Mouse (Mus musculus) CH12.LX (cell line): ENCODE measurements around the gene Ptprs. TPM values are rescaled to one million over a fixed set of nuclear protein-coding genes. Genes with fewer than 3 reads are reported as not detected.

Experiments used
- DNase-seq: peaks from one replicate; pipeline ENCODE4 v3.0.0-alpha.2; 2013; ENCODE audit errors: extremely low read depth
- H3K27ac ChIP-seq: 2 replicates; pipeline ENCODE4 v1.5.1; 2012; ENCODE audit warnings: low read depth, mild to moderate bottlenecking, control low read depth, moderate library complexity; ENCODE audit not compliant: insufficient read depth
- H3K27me3 ChIP-seq: replicated peaks from 2 replicates; pipeline ENCODE3; 2012; ENCODE audit warnings: inconsistent platforms
- H3K36me3 ChIP-seq, 2 experiments: replicated peaks in 1 of 2; 2 replicates each; pipeline versions ENCODE3 to v1.6.1; 2012; ENCODE audit warnings: inconsistent platforms in 1 of 2, low read length in 1 of 2, mild to moderate bottlenecking in 1 of 2, mixed read lengths in 1 of 2, moderate library complexity in 1 of 2; ENCODE audit not compliant: control insufficient read depth in 1 of 2, insufficient read depth in 1 of 2
- H3K4me1 ChIP-seq, 2 experiments: 2 replicates each; pipeline ENCODE4 v1.6.1; 2012; ENCODE audit warnings: inconsistent platforms in 1 of 2, moderate library complexity in 1 of 2; ENCODE audit not compliant: insufficient read depth in 2 of 2, control insufficient read depth in 1 of 2
- H3K4me2 ChIP-seq: 2 replicates; pipeline ENCODE4 v1.6.1; 2012; ENCODE audit warnings: low read depth, mild to moderate bottlenecking, control low read depth; ENCODE audit not compliant: poor library complexity, insufficient read depth, severe bottlenecking
- H3K4me3 ChIP-seq, 3 experiments: fragments of 150-350 bp in 1 of 3; sonication (generic) in 1 of 3; replicated peaks in 1 of 3; 2 replicates each; pipeline versions ENCODE3 to v1.5.1; 2011 to 2012; ENCODE audit warnings: low read depth in 2 of 3, low read length in 2 of 3, mild to moderate bottlenecking in 2 of 3, moderate library complexity in 2 of 3, control low read depth in 1 of 3, improper control_type of control experiment in 1 of 3, inconsistent platforms in 1 of 3, mixed read lengths in 1 of 3; ENCODE audit not compliant: poor library complexity in 1 of 3
- H3K79me2 ChIP-seq: replicated peaks from 2 replicates; pipeline ENCODE4 v1.6.1; 2012; ENCODE audit warnings: mild to moderate bottlenecking, moderate library complexity; ENCODE audit not compliant: control insufficient read depth, poor library complexity, insufficient read depth, severe bottlenecking; ENCODE audit errors: extremely low read depth
- H3K9ac ChIP-seq: 2 replicates; pipeline ENCODE4 v1.6.1; 2012; ENCODE audit warnings: low read depth, mild to moderate bottlenecking, control low read depth, moderate library complexity; ENCODE audit not compliant: insufficient read depth
- H3K9me3 ChIP-seq: replicated peaks from 2 replicates; pipeline ENCODE3; 2012; ENCODE audit warnings: low read length, inconsistent platforms, mixed read lengths
- CHD1 ChIP-seq: IDR thresholded peaks from 2 replicates; pipeline ENCODE4 v1.6.1; 2012; ENCODE audit warnings: low read depth, low read length, improper control_type of control experiment, inconsistent platforms
- CHD2 ChIP-seq: IDR thresholded peaks from 2 replicates; pipeline ENCODE4 v1.6.1; 2011; ENCODE audit warnings: low read length, improper control_type of control experiment
- CTCF ChIP-seq, 2 experiments: IDR thresholded peaks in 1 of 2; conservative IDR thresholded peaks in 1 of 2; 2 replicates each; pipeline ENCODE4 v1.5.1; 2011 to 2012; ENCODE audit warnings: low read depth in 2 of 2, low read length in 2 of 2, improper control_type of control experiment in 1 of 2, inconsistent platforms in 1 of 2, mild to moderate bottlenecking in 1 of 2, moderate library complexity in 1 of 2
- E2F4 ChIP-seq: IDR thresholded peaks from 2 replicates; pipeline ENCODE4 v1.6.1; 2011; ENCODE audit warnings: low read depth, low read length, improper control_type of control experiment; ENCODE audit not compliant: insufficient replicate concordance
- EP300 ChIP-seq: IDR thresholded peaks from 2 replicates; pipeline ENCODE4 v1.6.1; 2011; ENCODE audit warnings: low read length, improper control_type of control experiment
- HCFC1 ChIP-seq: IDR thresholded peaks from 2 replicates; pipeline ENCODE4 v1.6.1; 2012; ENCODE audit warnings: low read depth, mild to moderate bottlenecking, inconsistent platforms, low read length, improper control_type of control experiment
- MAFK ChIP-seq: IDR thresholded peaks from 2 replicates; pipeline ENCODE4 v1.6.1; 2011; ENCODE audit warnings: low read length, improper control_type of control experiment; ENCODE audit not compliant: insufficient replicate concordance
- MAZ ChIP-seq: IDR thresholded peaks from 2 replicates; pipeline ENCODE4 v1.6.1; 2012; ENCODE audit warnings: low read depth, mild to moderate bottlenecking, inconsistent platforms, low read length, improper control_type of control experiment, moderate library complexity
- MEF2A ChIP-seq: IDR thresholded peaks from 2 replicates; pipeline ENCODE4 v1.6.1; 2014; ENCODE audit warnings: low read depth, mild to moderate bottlenecking, inconsistent platforms, low read length, improper control_type of control experiment, borderline replicate concordance
- MXI1 ChIP-seq: IDR thresholded peaks from 2 replicates; pipeline ENCODE4 v1.6.1; 2011; ENCODE audit warnings: mild to moderate bottlenecking, low read depth, low read length, improper control_type of control experiment
- NELFE ChIP-seq: IDR thresholded peaks from 2 replicates; pipeline ENCODE4 v1.6.1; 2011; ENCODE audit warnings: low read depth, low read length, improper control_type of control experiment
- PAX5 ChIP-seq: IDR thresholded peaks from 2 replicates; pipeline ENCODE4 v1.6.1; 2012; ENCODE audit warnings: low read length, inconsistent platforms, mixed read lengths
- POLR2A ChIP-seq: IDR thresholded peaks from 2 replicates; pipeline ENCODE4 v1.6.1; 2011; ENCODE audit warnings: low read depth, mild to moderate bottlenecking, improper control_type of control experiment, low read length
- SMC3 ChIP-seq: IDR thresholded peaks from 2 replicates; pipeline ENCODE4 v1.6.1; 2011; ENCODE audit warnings: low read depth, low read length, improper control_type of control experiment
- USF1 ChIP-seq: IDR thresholded peaks from 2 replicates; pipeline ENCODE4 v1.6.1; 2014; ENCODE audit warnings: low read depth, mild to moderate bottlenecking, inconsistent platforms, low read length, improper control_type of control experiment
- ZMIZ1 ChIP-seq: IDR thresholded peaks from 2 replicates; pipeline ENCODE4 v1.6.1; 2012; ENCODE audit warnings: low read depth, mild to moderate bottlenecking, inconsistent platforms, low read length, improper control_type of control experiment
- ZNF384 ChIP-seq: IDR thresholded peaks from 2 replicates; pipeline ENCODE4 v1.6.1; 2012; ENCODE audit warnings: low read depth, low read length, improper control_type of control experiment, inconsistent platforms
- dilution Hi-C: fragments of 300-500 bp; cut with MboI; formaldehyde crosslinking; loops from 2 replicates; pipeline ENCODE4 v1.14.3; 2020; ENCODE audit warnings: low sequenced_read_pairs; ENCODE audit not compliant: extremely low pct_unique_long_range_greater_than_20kb, extremely low pct_ligation_motif_present
- in situ Hi-C: fragments of 300-500 bp; cut with MboI; formaldehyde crosslinking; loops from 3 replicates; pipeline ENCODE4 v1.14.3; 2019; ENCODE audit warnings: low sequenced_read_pairs, low pct_ligation_motif_present, low pct_unique_long_range_greater_than_20kb, mixed read lengths
- polyA plus RNA-seq: library from polyadenylated mRNA; unstranded; fragments of >175 nt; gene quantifications from 2 replicates; pipeline ENCODE4 v1.2.1, GENCODE M21; 2012; ENCODE audit warnings: low read depth; ENCODE audit not compliant: insufficient read length
- total RNA-seq, 2 experiments: library from RNA; depleted of rRNA; stranded (reverse); fragments of 300-350 nt in 1 of 2; fragments of >200 nt in 1 of 2; gene quantifications; 2 replicates each; pipeline ENCODE4 v1.2.3; 2012 to 2014

Ptprs gene
- total and polyA plus RNA-seq, 3 experiments: 11.3 to 41.1 (median 27.0) TPM

GRCm38 (mm10) chr17:56472733-56473610, 3.3 kb downstream of the Ptprs start:
- Histone ChIP-seq H3K4me2 (no peak overlapping the region), H3K4me3 (no peak overlapping the region), H3K4me1 (peaks cover 6 to 24% of the 10 kb centered on the region in 2 experiments), H3K27me3 (peaks cover 8% of the 10 kb centered on the region), H3K36me3 (peaks cover 0 to 29% of the 10 kb centered on the region in 2 experiments), H3K9me3 (peaks cover 33% of the 10 kb centered on the region), H3K27ac (no peak overlapping the region), H3K79me2 (peaks cover 4% of the 10 kb centered on the region; the same call in 1 of the 2 replicates), H3K9ac (no peak overlapping the region)
- DNase-seq: no peak
- dilution Hi-C loops (no loop called here), in situ Hi-C loops (no loop called here)
- TF ChIP-seq USF1 (no peak), MAZ (no peak), PAX5 (no peak), CHD2 (no peak)

GRCm38 (mm10) chr17:56472121-56472520, 4.2 kb downstream of the Ptprs start:
- peaks cover 4% of the 10 kb centered on the region; the same call in 1 of the 2 replicates for H3K79me2 ChIP-seq
- H3K9me3 ChIP-seq: peaks cover 33% of the 10 kb centered on the region
- dilution Hi-C loops (no loop called here), in situ Hi-C loops (no loop called here)
- no peak overlapping the region for H3K4me2 ChIP-seq
- H3K27me3 ChIP-seq: peaks cover 4% of the 10 kb centered on the region
- H3K36me3 ChIP-seq: peaks cover 0 to 31% of the 10 kb centered on the region in 2 experiments
- no peak for DNase-seq
- no peak overlapping the region for H3K4me3 ChIP-seq
- H3K9ac ChIP-seq: no peak overlapping the region
- no peak for TF ChIP-seq CHD1
- no peak for TF ChIP-seq HCFC1
- TF ChIP-seq E2F4: no peak
- TF ChIP-seq ZMIZ1: no peak
- TF ChIP-seq NELFE: no peak
- TF ChIP-seq EP300: no peak
- no peak for TF ChIP-seq MEF2A
- no peak for TF ChIP-seq SMC3
- no peak for TF ChIP-seq ZNF384
- no peak for TF ChIP-seq PAX5
- TF ChIP-seq CTCF (conservative IDR thresholded peaks at IDR 0.05 in 1 of 2, IDR thresholded peaks at IDR 0.05 in 1 of 2; ENCODE audit: low read depth in 2 of 2, low read length in 2 of 2): no peak
- no peak for TF ChIP-seq MAFK
- TF ChIP-seq POLR2A: no peak
- TF ChIP-seq MXI1: no peak
- no peak overlapping the region for H3K27ac ChIP-seq
- H3K4me1 ChIP-seq: peaks cover 0 to 16% of the 10 kb centered on the region in 2 experiments; a peak in 3 of 4 replicates
